Mouse (Mus musculus) liver, embryonic 13.5 days (tissue): ENCODE data around the gene Lin7c. TPM values are rescaled to one million over a fixed set of nuclear protein-coding genes. Genes with fewer than 3 reads are reported as not detected.

ENCODE experiments used
- ATAC-seq: fragments of 200-750 bp; cut with Nextera tagmentation; 2 replicates; pipeline ENCODE4 v1.8.0; 2017; ENCODE audit warnings: low read depth, mild to moderate bottlenecking, moderate number of reproducible peaks, moderate library complexity
- DNase-seq: peaks from one replicate; pipeline ENCODE4 v3.0.0; 2022
- H3K27ac ChIP-seq: fragments of 300-500 bp; sonication (generic); 2 replicates; pipeline ENCODE4 v1.5.1; 2015; ENCODE audit warnings: moderate library complexity, mild to moderate bottlenecking, inconsistent platforms
- H3K27me3 ChIP-seq: fragments of 300-500 bp; sonication (generic); 2 replicates; pipeline ENCODE4 v1.6.1; 2015; ENCODE audit warnings: mild to moderate bottlenecking, inconsistent platforms
- H3K36me3 ChIP-seq: fragments of 300-500 bp; sonication (generic); 2 replicates; pipeline ENCODE4 v1.6.1; 2015; ENCODE audit warnings: mild to moderate bottlenecking, inconsistent platforms
- H3K4me1 ChIP-seq: fragments of 300-500 bp; sonication (generic); replicated peaks from 2 replicates; pipeline ENCODE4 v1.6.1; 2015; ENCODE audit warnings: inconsistent platforms
- H3K4me2 ChIP-seq: fragments of 300-500 bp; sonication (generic); 2 replicates; pipeline ENCODE4 v1.6.1; 2015; ENCODE audit warnings: inconsistent platforms, mild to moderate bottlenecking, moderate library complexity
- H3K4me3 ChIP-seq: fragments of 300-500 bp; sonication (generic); replicated peaks from 2 replicates; pipeline ENCODE4 v1.5.1; 2015; ENCODE audit warnings: mild to moderate bottlenecking, inconsistent platforms
- H3K9ac ChIP-seq: fragments of 300-500 bp; sonication (generic); 2 replicates; pipeline ENCODE4 v1.6.1; 2015; ENCODE audit warnings: mild to moderate bottlenecking, inconsistent platforms
- H3K9me3 ChIP-seq: fragments of 300-500 bp; sonication (generic); replicated peaks from 2 replicates; pipeline ENCODE4 v1.6.1; 2016; ENCODE audit warnings: inconsistent platforms
- WGBS: fragments of 180-500 bp; shearing (Covaris S2); methylation state at CpG from one replicate; pipeline ENCODE4 v1.1.7; 2015; ENCODE audit not compliant: insufficient replicate concordance; 5-methylcytosine and 5-hydroxymethylcytosine counted together
- polyA plus RNA-seq: library from polyadenylated mRNA; unstranded; fragments of >200 nt; fragmentation: Nextera tagmentation; extraction: Ambion mirVana; gene quantifications from 2 replicates; pipeline ENCODE4 v1.2.1, GENCODE M21; 2015

The Lin7c gene
- polyA plus RNA-seq, 1 experiment from 2014 or later, result 20.0 TPM

- Histone ChIP-seq H3K4me1 (no peaks in the 10 kb centered on the region), H3K4me2 (no peak overlapping the region), H3K9ac (no peak overlapping the region), H3K27ac (no peak overlapping the region), H3K27me3 (no peaks in the 10 kb centered on the region), H3K9me3 (no peaks in the 10 kb centered on the region), H3K4me3 (no peak overlapping the region), H3K36me3 (no peaks in the 10 kb centered on the region)
- ATAC-seq (no peak), DNase-seq (no peak)
- 70% methylated on average over 5 of the region's 5 CpGs for WGBS
These were observed 51.4 kb downstream of the Lin7c start for GRCm38 (mm10) chr2:109941973-109942444.

- H3K4me1 ChIP-seq, result no peaks in the 10 kb centered on the region
- 78% methylated on average over 8 of the region's 8 CpGs for WGBS
These were observed 52.3 kb downstream of the Lin7c start for GRCm38 (mm10) chr2:109942810-109943570.

GRCm38 (mm10) chr2:109944995-109945394, 54.3 kb downstream of the Lin7c start:
- DNase-seq (no peak), ATAC-seq (0 out of 2 replicates have a peak, but pooled peaks have one; percentile 12)
- H3K9ac ChIP-seq, result no peak overlapping the region
- no peaks in the 10 kb centered on the region for H3K36me3 ChIP-seq
- H3K9me3 ChIP-seq, result no peaks in the 10 kb centered on the region
- H3K27ac ChIP-seq, result no peak overlapping the region
- no peak overlapping the region for H3K4me3 ChIP-seq
- H3K4me1 ChIP-seq, result peaks cover 9% of the 10 kb centered on the region; the same call in 1 of the 2 replicates
- no peaks in the 10 kb centered on the region for H3K27me3 ChIP-seq
- no peak overlapping the region for H3K4me2 ChIP-seq
- 57% methylated on average over 9 of the region's 9 CpGs for WGBS

More at GRCm38 (mm10) chr2:109942810-109943570, 52.3 kb downstream of the Lin7c start:
- no peaks in the 10 kb centered on the region for H3K36me3 ChIP-seq
- no peaks in the 10 kb centered on the region for H3K27me3 ChIP-seq
- DNase-seq (no peak), ATAC-seq (no peak)
- no peak overlapping the region for H3K9ac ChIP-seq
- no peaks in the 10 kb centered on the region for H3K9me3 ChIP-seq
- no peak overlapping the region for H3K4me2 ChIP-seq
- H3K27ac ChIP-seq, result no peak overlapping the region
- H3K4me3 ChIP-seq, result no peak overlapping the region

- peaks cover 14% of the 10 kb centered on the region for H3K4me1 ChIP-seq
- DNase-seq, result no peak
- no peak overlapping the region for H3K4me3 ChIP-seq
- H3K27me3 ChIP-seq, result no peaks in the 10 kb centered on the region
- H3K27ac ChIP-seq, result no peak overlapping the region
- no peak for ATAC-seq
- H3K9me3 ChIP-seq, result no peaks in the 10 kb centered on the region
- WGBS, result 83% methylated on average over 4 of the region's 4 CpGs
- H3K4me2 ChIP-seq, result no peak overlapping the region
- H3K9ac ChIP-seq, result no peak overlapping the region
- no peaks in the 10 kb centered on the region for H3K36me3 ChIP-seq
These were observed 54.9 kb downstream of the Lin7c start for GRCm38 (mm10) chr2:109945532-109945931.

GRCm38 (mm10) chr2:109946426-109946825, 55.8 kb downstream of the Lin7c start:
- peaks cover 23% of the 10 kb centered on the region for H3K4me1 ChIP-seq
- H3K4me2 ChIP-seq, result no peak overlapping the region
- no peaks in the 10 kb centered on the region for H3K9me3 ChIP-seq
- no peak overlapping the region for H3K27ac ChIP-seq
- H3K27me3 ChIP-seq, result no peaks in the 10 kb centered on the region
- WGBS, result 68% methylated on average over 6 of the region's 6 CpGs
- DNase-seq (no peak), ATAC-seq (no peak)
- no peaks in the 10 kb centered on the region for H3K36me3 ChIP-seq
- no peak overlapping the region for H3K4me3 ChIP-seq
- no peak overlapping the region for H3K9ac ChIP-seq

GRCm38 (mm10) chr2:109949519-109949918, 58.9 kb downstream of the Lin7c start:
- H3K27me3 ChIP-seq, result no peaks in the 10 kb centered on the region
- no peak overlapping the region for H3K4me3 ChIP-seq
- H3K4me2 ChIP-seq, result no peak overlapping the region
- no peak overlapping the region for H3K9ac ChIP-seq
- H3K9me3 ChIP-seq, result no peaks in the 10 kb centered on the region
- ATAC-seq (no peak), DNase-seq (no peak)
- no peak overlapping the region for H3K27ac ChIP-seq
- no peaks in the 10 kb centered on the region for H3K36me3 ChIP-seq
- peaks cover 52% of the 10 kb centered on the region for H3K4me1 ChIP-seq

- ATAC-seq (no peak), DNase-seq (no peak)
- H3K27me3 ChIP-seq, result no peaks in the 10 kb centered on the region
- WGBS, result 70% methylated on average over 3 of the region's 3 CpGs
- no peaks in the 10 kb centered on the region for H3K36me3 ChIP-seq
- H3K4me3 ChIP-seq, result no peak overlapping the region
- H3K9me3 ChIP-seq, result no peaks in the 10 kb centered on the region
- no peak overlapping the region; the same call in 1 of the 2 replicates for H3K27ac ChIP-seq
- peaks cover 60% of the 10 kb centered on the region for H3K4me1 ChIP-seq
- no peak overlapping the region for H3K4me2 ChIP-seq
- H3K9ac ChIP-seq, result no peak overlapping the region
These were observed 59.7 kb downstream of the Lin7c start for GRCm38 (mm10) chr2:109950311-109950710.

Other genes with a start within 250 kb of the Lin7c start
- gene Bdnf, start 216.2 kb upstream of the Lin7c start, polyA plus RNA-seq, result 0.16 and 0.20 TPM in 2 replicates
- gene Lgr4, start 26.8 kb downstream of the Lin7c start, polyA plus RNA-seq, result 3.1 and 3.9 TPM in 2 replicates
- 26.2 and 34.1 TPM in 2 replicates for gene Ccdc34, start 127.0 kb downstream of the Lin7c start, polyA plus RNA-seq